Mouse (Mus musculus) brain, embryonic 14.5 days (tissue): ENCODE data around the gene Spred2.

Source experiments
- CTCF ChIP-seq: fragments of 200-500 bp; IDR thresholded peaks from 2 replicates; pipeline ENCODE4 v1.5.1; 2012; ENCODE audit warnings: inconsistent platforms, mild to moderate bottlenecking, moderate library complexity, borderline replicate concordance; ENCODE audit not compliant: insufficient read depth, insufficient read length; ENCODE audit errors: extremely low read depth
- POLR2A ChIP-seq: fragments of 200-500 bp; IDR thresholded peaks from 2 replicates; pipeline ENCODE4 v1.6.1; 2012; ENCODE audit warnings: mild to moderate bottlenecking, inconsistent platforms, borderline replicate concordance; ENCODE audit not compliant: poor library complexity, insufficient read depth, insufficient read length, severe bottlenecking; ENCODE audit errors: extremely low read depth

GRCm38 (mm10) chr11:20011210-20011978, 87.2 kb downstream of the Spred2 start:
- TF ChIP-seq CTCF (no peak), POLR2A (no peak)
